Mouse (Mus musculus) fat pad, adult 2 months (tissue): ENCODE measurements around the gene Ccdc142.

ENCODE experiments used
- DNase-seq: peaks from one replicate; pipeline ENCODE4 v3.0.0-alpha.2; 2011; ENCODE audit warnings: low read depth, low spot score; ENCODE audit errors: extremely low read depth

The Ccdc142 gene

DNA sequence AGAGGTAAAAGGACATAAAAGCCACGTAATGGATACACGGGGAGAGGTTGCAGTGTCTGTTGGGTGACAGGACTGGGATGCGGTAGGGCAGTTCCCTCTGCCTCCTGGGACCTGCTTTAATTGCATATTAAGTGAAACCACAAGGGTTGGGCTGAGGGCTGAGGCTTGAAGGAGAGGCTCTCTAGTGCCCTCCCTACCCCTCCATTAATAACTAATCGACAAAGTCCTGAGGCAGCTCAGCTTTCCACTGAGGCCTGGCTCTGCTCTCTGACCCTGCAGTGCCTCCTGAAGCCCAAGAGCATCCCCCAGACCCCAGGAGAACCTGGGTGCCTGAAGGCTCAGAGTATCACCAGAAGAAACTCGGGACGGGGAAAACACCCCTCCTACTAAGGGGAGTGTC is 16.9 kb upstream of the Ccdc142 start:
- DNase-seq = no peak

DNA sequence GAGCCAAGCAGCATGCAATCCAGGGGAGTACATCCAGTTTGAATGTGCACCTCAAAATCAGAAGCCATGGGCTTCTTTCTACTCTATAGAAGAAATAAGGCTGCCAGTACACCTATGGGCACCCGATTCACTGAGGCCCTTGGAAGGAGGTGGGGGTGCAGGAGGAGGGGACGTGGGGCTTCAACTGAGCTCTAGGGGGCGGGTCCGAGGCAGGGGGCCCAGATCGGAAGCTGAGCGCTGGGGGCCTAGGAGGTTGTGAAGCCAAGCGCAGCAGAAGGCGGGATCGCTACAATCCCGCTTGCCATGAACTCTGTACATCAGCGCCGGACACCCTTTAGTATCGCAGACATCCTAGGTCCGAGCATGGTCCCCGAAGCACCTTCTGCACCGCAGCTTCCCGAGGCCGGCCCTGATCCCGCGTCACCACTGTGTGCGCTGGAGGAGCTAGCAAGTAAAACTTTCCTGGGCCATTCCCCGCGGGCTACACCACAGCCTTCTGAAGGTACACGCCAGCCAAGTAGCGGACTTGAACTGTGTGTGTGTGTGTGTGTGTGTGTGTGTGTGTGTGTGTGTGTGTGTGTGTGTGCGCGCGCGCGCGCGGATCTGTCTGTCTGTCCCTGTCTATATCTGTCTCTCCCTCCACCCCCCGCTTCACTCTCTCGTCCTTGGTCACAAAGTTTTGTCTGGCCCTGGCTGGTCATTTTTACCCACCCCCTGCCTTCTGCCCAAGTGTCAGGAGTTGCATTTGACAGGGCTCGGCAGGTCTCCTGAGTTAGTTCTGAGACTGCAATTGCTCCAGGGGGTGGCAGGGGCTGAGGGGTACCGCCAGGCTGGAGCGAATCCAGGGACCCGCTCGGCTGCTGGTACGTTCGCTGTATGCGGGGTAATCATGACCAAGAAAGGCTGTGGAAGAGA is 15.0 kb upstream of the Ccdc142 start, which contains the start of gene Lbx2:
Lbx2 (plus strand) TSS at position 247 of the 915 bp plus-strand sequence.
- DNase-seq = no peak

DNA sequence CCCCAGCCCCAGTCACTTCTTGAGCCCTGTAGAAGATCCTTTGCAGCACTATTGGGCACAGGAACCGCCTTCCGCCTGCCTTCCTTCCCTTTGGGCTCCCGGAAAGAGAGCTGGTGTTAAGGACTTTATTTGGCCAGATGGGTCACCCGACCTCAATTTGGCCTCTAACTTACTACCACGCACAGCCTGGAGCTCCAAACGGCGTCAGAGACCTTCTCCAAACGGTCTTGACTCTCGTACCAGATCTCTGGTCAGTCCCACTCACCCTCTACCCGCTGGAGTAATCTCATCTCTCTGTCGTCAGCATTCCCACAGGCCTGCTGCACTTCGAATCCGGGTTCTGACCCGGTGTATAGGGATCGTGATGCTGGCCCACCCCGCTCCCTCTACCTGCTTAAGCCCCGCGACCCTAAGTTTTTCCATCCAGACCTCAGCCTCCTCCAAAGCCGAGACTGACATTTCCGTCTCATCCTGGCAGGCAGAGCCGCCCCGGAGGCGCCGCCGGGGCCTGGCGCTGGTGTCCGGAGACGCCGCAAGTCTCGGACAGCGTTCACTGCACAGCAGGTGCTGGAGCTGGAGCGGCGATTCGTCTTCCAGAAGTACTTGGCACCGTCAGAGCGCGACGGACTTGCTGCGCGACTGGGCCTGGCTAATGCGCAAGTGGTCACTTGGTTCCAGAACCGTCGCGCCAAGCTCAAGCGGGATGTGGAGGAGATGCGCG is 14.0 kb upstream of the Ccdc142 start:
- DNase-seq = no peak

DNA sequence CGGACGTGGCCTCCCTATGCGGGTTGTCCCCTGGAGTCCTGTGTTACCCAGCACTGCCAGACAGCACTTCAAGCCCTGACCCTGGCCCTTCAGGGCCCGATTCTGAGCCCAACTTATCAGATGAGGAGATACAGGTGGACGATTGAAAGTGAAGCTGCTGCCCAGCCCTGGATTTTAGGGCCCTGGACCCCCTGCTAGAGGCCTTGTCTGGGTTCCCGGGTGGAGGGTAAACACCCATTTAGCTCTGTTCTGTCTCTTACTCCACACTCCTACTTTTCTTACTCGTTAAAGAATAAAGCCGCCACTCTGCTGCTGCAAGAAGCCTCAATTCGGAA is 13.5 kb upstream of the Ccdc142 start:
- DNase-seq = no peak

DNA sequence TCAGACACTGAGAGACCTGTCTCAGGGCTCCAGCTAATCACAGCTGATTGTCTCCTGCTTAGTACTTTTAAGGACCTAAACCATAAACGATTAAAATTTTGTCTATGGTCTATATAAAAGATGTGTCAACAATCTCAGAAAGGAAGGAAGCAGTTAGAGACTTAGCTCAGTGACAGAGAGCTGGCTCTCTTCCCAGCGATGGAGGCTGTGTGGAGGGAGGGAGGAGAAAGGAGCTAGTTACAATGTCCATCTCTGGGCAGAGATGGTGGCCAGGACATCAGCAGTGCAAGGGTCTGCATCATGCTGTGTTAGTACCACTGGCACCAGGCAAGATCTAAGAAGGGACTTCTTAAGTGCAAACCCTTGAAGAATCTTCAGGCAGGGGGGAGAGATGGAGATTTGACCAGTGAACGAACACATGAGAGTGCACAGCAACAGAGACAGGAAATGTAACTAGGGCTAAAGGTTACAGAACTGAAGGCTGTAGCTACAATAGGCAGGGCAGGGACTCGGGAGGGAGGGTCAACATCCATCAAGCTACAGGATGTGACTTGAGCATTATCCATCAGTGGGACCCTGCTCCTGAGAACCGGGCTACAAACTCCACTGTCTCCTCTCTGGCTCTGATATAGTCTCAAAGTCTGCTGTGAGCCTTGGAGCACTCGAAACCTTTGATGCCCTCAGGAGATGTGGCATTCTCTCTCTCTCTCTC is 8.8 kb upstream of the Ccdc142 start:
- DNase-seq = no peak

DNA sequence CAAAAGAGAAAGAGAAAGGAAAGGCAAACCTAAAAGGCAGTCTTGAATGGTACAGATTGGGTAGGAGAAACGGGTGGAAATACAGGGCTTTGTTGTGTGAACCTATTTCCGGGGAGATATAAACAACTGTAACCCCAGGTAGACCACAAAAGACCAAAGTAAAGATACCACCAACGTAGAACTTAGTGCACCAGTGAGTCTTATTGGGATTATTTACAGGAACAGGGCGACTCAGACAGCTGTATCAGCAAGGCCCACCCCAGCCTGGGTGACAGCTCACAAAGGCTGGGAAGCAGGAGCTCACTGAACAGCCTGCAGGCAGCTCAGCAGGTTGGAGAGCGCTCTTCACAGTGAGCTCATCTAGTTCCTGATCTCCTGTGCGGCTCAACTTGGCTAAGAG is 5.4 kb upstream of the Ccdc142 start:
- DNase-seq = no peak

DNA sequence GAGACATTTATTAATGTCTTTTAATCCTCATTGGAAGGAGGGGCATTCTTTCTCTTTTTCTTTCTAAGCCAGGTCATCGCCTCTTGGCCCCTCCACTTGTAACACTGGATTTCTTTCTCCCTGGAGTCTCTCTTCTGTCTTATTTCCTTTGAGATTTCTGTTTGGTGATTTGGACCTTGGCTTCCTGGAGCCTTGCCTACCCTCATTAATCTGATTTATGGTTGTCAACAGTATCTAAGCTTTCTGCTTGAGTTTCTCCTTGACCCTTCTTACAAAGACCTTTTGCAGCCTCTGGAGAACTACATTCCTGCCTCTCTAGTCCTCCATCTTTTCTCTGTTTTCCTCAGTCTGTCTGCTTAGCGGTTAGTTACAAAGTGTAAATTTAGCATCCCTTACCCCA is 3.0 kb upstream of the Ccdc142 start:
- DNase-seq = no peak

DNA sequence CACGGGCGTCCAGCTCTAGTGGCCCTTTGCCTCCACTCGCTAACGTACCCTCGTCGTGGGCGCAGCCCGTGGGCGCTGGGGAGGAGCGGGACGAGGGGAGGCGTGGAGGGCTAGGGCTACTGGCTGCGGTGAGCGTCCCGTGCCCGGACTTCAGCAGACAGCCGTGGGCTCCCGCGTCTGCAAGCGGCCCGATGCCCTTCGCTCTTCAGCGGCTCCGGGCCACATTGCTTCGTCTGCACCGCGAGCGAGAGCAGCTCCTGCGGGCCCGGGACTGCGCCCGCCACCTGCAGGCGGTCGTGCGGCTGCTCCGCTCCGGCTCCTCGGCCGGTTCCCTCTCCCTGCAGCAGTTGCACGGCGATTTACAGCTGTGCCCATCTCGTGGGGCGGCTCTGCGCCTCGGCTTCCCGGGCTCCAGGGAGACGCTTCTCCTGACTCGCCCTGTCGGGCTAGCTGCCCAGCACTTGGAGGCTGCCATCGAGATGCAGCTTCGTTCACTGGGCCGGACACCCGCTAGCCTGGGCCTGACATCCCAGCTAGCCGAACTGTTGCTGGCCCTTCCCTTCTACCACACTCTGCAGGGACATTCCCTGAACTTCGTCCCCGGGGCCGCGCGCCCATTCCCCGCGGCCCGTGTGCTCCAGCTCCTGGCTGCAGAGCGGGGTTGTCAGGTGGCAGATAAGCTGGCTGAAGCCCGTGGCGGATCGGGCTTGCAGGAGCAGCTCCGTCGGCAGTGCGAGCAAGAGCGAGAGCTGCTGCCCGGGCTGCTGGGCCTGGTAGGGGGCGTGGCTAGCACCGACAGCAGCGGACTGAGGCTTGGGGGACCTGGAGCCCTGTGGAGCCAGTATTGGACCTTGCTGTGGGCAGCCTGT is 521 bp downstream of the Ccdc142 start:
- no peak for DNase-seq

DNA sequence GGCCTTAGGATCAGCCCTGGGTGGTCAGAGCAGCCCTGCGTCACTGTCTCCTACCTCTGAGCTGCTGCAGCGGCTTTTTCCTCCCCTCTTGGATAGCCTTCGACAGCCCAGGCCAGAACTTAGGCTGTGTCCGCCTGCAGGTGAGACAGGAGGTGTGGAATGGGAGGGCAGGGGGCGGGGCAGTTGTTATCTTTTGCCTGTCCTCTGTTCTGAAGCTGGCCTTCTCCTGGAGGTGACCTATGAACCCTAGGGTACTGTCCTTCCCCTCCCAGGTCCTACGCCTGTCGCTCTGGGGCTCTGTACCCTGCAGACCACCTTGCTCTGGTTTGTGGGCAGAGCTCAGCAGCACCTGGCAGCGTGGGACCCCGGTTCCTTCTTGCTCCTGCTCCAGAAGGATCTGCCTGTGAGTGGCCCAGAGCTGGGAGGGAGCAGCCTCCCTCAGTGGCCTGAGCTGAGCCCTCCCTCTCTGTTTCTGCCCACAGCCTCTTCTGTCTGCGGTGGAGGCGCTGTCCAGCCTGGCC is 1.8 kb downstream of the Ccdc142 start:
- no peak for DNase-seq

DNA sequence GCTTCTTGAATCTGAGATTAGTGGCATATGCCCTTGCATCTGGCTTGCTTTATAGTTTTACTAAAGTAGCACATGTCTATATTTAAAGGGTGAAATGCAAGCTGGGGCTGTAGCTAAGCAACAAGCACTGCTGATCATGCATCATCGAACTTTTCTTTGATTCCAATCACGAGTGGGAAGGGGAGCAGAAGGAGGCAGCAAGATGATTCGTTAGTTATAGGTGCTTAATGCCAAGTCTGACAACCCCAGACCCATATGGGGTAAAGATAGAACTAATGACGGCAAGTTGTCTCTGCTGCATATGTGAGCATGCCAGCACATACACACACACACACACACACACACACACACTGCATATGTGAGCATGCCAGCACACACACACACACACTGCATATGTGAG is 2.8 kb downstream of the Ccdc142 start:
- no peak for DNase-seq

DNA sequence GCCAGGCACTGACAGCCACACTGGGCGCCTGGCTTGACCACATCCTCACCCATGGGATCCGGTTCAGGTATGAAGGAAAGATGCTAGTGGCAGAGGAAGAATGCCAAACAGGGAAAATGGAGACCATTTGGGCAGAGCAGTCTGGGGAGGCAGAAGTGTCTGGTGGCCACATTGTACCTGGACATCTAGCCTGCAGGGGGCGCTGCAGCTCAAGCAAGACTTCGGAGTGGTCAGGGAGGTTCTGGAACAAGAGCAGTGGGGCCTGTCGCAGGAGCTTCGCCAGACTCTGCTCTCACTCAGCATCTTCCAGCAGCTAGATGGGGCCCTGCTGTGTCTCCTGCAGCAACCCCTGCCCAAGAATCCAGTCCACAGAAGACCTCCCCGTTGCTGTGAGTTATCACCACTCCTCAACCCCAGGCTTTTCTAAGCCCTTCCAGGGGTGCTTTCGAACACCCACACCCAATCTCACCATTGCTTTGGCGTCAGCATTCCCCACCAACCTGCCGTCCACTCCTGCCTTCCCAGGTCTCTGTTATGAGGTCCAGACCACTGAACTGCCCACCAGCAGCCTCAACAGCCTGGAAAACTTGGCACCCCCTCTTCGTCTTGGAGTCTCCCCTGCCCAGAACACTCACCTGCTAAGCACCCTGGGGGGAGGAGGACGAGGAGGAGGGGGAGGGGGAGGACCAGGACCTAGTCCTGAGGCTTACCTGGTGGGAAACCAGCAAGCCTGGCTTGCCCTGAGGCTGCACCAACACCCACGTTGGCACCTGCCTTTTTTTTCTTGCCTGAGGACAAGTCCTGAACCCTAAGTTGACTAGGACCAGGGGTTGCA is 6.4 kb downstream of the Ccdc142 start:
- DNase-seq = no peak

DNA sequence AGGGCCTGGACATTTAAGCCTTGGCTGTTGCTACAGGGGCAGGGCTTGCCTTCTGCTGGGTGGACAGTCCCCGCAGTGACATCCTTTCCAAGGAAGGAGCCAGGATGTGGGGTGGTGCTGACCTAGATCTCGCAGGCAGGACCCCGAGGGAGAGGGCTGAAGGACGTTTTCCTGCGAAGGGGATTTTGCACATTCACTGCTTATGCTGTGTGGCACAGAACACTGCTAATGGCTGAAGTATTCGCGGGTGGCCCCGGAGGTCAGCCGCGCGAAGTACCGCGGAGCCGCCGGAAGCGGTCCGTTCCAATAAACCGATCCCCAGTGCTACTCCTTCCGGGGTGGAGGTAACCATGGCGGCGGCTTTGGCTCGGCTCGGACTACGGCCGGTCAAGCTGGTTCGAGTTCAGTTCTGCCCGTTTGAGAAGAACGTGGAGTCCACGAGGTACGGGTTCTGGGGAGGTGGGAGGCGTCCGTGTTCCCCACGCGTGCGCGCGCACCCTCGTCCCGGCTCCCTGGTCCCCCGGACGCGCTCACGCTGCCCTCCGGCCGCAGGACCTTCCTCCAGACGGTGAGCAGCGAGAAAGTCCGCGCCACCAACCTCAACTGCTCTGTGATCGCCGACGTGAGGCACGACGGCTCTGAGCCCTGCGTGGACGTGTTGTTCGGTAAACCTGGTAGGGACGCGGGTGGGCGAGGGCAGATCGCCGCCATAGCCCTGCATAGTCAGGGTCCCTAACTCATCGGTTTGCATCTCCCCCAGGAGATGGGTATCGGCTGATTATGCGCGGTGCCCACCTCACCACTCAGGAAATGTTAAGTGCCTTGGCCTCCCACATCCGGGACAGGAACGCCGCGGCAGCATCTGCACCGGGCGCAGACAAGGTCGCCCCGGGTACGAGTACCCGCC is 7.6 kb downstream of the Ccdc142 start, which contains the start of gene Mrpl53:
Mrpl53 (plus strand) TSS at position 279 of the 907 bp plus-strand sequence.
- DNase-seq = no peak

DNA sequence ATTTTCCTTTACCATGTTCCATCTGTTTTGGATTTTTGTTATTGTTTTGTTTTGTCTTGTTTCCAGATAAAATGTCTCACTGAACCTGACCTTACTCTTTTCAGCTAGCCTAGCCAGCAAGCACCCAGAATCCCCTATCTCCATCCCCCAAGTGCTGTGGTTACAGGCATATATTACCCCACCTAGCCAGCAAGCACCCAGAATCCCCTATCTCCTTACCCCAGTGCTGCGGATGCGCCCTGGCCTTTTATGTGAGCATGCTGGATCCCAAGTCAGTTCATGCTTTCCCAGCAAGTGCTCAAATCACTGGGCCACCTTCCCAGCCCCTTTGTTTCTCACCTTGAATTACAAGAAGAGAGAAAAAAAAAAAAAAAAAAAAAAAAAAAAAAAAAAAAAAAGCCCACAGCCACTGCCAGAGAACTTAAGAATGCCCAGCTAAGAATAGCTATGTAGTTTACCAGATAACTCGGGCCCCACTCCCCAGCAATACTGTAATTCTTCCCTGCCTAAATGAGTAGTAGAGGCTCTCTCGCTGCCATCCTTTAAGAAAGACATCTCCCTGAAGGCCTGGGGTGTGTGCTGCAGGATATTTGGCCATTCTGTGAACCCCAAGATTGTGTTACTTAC is 10.2 kb downstream of the Ccdc142 start:
- no peak for DNase-seq

DNA sequence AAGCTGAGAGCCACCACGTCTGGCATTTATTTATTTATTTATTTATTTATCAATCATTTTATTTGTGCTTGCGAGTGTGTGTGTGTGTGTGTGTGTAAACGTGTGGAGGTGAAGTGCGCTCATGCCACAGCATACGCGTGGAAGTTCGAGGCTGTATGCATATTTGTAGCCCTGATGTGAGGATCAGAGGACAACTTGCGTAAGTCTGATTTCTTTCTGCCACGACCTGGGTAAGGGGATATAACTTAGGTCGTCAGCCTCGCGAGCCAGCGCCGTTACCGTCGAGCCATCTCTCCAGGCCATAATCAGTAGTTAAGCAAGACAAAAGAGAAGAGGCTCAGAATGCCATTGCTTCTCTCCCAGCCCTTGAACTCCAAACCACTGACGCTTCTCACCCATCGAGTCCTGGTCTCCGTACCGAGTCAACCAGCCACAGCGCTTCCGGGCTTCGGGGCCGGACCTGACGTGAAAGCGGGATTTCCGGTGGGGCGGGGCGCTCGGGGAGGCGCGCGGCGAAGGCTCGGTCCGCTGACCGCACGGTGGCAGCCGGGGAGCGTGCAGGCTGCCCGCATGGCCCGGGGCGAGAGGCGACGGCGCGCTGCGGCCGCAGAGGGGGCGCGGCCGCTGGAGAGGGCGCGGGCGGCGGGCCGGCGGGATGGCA is 13.7 kb downstream of the Ccdc142 start, which contains the start of gene Mogs:
Mogs (plus strand) TSS at position 486 of the 661 bp plus-strand sequence.
- no peak for DNase-seq

DNA sequence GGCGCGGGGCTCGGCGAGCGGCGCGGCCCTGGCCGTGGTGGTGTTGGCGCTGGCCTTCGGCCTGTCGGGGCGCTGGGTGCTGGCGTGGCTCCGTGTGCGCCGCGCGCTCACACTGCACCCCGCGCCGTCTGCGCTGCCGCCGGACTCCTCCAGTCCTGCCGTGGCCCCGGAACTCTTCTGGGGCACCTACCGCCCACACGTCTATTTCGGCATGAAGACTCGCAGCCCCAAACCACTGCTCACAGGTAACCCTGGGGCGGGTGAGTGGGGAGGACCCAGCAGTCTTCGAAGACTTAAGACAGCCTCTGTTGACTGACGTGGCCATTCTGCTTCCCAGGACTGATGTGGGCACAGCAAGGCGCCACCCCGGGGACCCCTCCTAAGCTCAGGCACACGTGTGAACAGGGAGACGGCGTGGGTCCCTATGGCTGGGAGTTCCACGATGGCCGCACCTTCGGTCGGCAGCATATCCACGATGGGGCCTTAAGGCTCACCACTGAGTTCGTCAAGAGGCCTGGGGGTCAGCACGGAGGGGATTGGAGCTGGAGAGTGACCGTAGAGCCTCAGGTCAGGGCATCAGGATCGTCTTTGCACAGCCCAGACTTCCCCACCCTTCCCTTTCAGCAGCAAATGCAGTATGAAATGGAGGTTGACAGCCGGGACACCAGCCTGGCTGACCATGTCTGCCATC is 14.4 kb downstream of the Ccdc142 start:
- DNase-seq = no peak

DNA sequence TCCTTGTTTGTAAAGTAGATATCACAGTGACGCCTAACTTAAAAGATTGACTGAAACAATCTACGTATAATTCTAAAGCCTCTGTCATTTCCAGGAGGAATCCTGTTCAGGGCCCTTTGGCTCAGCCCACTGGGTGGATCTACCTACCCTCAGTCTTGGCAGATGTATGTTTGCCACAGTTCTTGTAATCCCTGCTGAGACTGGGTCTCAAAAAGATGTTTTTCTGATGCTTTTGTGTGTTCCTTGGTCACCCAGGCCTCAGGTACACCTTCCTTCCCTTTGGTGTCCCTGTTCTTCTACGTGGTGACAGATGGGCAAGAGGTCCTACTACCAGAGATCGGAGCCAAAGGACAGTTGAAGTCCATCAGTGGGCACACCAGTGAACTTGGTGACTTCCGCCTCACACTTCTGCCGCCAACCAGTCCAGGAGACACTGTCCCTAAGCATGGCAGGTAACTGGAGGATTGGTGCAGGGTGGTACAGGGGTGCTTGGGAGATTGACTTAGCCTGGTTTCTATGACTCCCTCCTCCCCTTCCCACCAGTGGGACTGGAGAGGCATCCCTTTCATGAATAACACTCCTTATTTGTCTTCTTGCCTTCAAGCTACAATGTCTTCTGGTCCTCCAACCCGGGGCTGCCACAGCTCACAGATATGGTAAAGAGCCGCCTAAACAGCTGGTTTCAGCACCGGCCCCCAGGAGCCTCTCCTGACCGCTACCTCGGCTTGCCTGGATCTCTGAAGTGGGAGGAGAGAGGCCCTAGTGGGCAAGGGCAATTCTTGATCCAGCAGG is 15.2 kb downstream of the Ccdc142 start:
- no peak for DNase-seq
